Mouse (Mus musculus) midbrain, embryonic 14.5 days (tissue): ENCODE measurements at regions not wholly inside any gene's neighbourhood (a gene's known extent, or its start where the extent isn't known, plus 50 kb on each side); places are given as distances from the start of the nearest gene placed in this dataset.

ENCODE experiments used
- ATAC-seq: fragments of 200-750 bp; cut with Nextera tagmentation; 2 replicates; pipeline ENCODE4 v1.8.0; 2017; ENCODE audit warnings: moderate number of reproducible peaks, moderate library complexity; ENCODE audit not compliant: low FRiP score, low TSS enrichment
- DNase-seq: peaks from one replicate; pipeline ENCODE4 v3.0.0-alpha.2; 2015
- H3K27ac ChIP-seq: fragments of 300-500 bp; sonication (generic); replicated peaks from 2 replicates; pipeline ENCODE4 v1.5.1; 2014; ENCODE audit warnings: mild to moderate bottlenecking, low read depth, low read length, moderate library complexity
- H3K27me3 ChIP-seq: fragments of 300-500 bp; sonication (generic); 2 replicates; pipeline ENCODE4 v1.6.1; 2014; ENCODE audit warnings: low read length, control low read depth, mixed read lengths; ENCODE audit not compliant: control insufficient read depth, insufficient read depth
- H3K36me3 ChIP-seq: fragments of 300-500 bp; sonication (generic); 2 replicates; pipeline ENCODE4 v1.6.1; 2014; ENCODE audit warnings: low read length, control low read depth; ENCODE audit not compliant: control insufficient read depth, insufficient read depth
- H3K4me1 ChIP-seq: fragments of 300-500 bp; sonication (generic); 2 replicates; pipeline ENCODE4 v1.6.1; 2014; ENCODE audit warnings: mild to moderate bottlenecking, antibody characterized with exemption, low read length, control low read depth; ENCODE audit not compliant: control insufficient read depth, insufficient read depth
- H3K4me2 ChIP-seq: fragments of 300-500 bp; sonication (generic); 2 replicates; pipeline ENCODE4 v1.6.1; 2014; ENCODE audit warnings: mild to moderate bottlenecking, low read length, moderate library complexity
- H3K4me3 ChIP-seq: fragments of 300-500 bp; sonication (generic); replicated peaks from 2 replicates; pipeline ENCODE4 v1.5.1; 2014; ENCODE audit warnings: low read depth, low read length
- H3K9ac ChIP-seq: fragments of 300-500 bp; sonication (generic); replicated peaks from 2 replicates; pipeline ENCODE4 v1.6.1; 2014; ENCODE audit warnings: mild to moderate bottlenecking, low read length, moderate library complexity
- H3K9me3 ChIP-seq: fragments of 300-500 bp; sonication (generic); 2 replicates; pipeline ENCODE4 v1.6.1; 2016; ENCODE audit warnings: low read length, control low read depth, mixed read lengths; ENCODE audit not compliant: control insufficient read depth
- WGBS: fragments of 180-500 bp; shearing (Covaris S2); extraction: QIAGEN DNeasy Blood & Tissue Kit; methylation state at CpG from one replicate; pipeline ENCODE4 v1.1.7; 2014; 5-methylcytosine and 5-hydroxymethylcytosine counted together

DNA sequence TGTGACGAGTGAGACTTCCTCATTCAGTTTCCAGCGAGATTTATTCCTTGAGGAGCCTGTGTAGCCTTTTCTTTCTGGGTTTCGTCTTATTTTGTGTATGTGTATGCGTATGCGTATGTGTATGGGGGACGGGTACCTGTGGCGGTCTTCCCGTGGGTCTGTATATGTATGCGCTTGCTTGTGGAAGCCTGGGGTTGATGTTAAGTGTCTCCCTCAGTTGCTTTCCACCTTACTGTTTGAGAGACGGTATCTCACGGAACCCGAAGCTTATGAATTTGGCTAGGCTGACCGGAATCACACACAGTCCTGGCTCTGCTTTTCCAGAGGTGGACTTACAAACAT is 87.1 kb downstream of the Ankrd50 start:
- ATAC-seq = 0 out of 2 replicates have a peak, but pooled peaks have one; percentile 27
- Histone ChIP-seq H3K9me3 (no peaks in the 10 kb centered on the region), H3K4me1 (0 out of 2 replicates have a peak, but pooled peaks cover 12% of the 10 kb centered on the region), H3K36me3 (no peaks in the 10 kb centered on the region), H3K27ac (no peak overlapping the region), H3K9ac (no peak overlapping the region), H3K4me3 (no peak overlapping the region), H3K4me2 (peak overlapping the region; percentile 56), H3K27me3 (0 out of 2 replicates have a peak, but pooled peaks cover 3% of the 10 kb centered on the region)
- 62% methylated on average over 13 of the region's 13 CpGs for WGBS
- no peak for DNase-seq

DNA sequence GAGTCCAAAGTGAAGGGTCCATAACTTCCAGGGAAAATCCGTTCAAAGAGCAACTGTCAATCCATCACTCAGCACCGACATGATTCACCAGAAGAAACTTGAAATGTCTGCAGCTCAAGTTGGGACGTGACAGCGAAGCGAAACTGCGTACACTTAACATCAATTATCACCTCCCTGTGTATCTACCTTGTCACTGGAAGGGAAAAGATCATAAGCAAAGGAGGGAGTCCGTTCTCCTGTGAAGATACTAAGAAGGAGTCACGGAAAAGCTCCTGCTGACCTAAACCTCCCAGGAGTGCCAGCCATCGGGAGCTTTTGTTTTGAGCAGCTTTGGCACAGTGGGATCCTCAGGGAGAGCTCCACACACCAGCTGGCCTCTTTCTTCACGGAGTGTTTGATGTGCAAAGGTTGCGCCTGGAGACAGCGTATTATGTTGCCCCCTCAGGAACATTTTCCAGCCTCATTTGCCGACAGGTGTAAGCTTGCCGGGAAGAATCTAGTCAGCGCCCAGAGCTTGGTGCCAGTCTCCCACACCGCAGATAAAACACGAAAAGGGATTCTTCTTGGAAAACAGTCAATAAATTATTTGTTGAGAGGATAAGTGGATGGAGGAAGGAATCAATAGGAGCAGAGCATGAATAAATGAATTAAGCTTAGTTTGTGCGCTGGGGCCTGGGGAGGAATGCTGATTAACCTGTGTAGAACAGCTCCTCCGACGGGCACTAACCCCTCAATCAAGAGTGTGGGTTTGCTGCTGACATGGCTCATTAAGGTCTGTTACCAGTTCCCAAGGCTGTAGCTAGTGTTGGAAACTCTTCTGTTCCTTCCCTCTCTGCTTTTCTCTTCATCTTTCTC is 87.7 kb downstream of the Ankrd50 start:
- 1% methylated on average over 20 of the region's 20 CpGs for WGBS
- H3K4me1 ChIP-seq = 0 out of 2 replicates have a peak, but pooled peaks cover 12% of the 10 kb centered on the region

DNA sequence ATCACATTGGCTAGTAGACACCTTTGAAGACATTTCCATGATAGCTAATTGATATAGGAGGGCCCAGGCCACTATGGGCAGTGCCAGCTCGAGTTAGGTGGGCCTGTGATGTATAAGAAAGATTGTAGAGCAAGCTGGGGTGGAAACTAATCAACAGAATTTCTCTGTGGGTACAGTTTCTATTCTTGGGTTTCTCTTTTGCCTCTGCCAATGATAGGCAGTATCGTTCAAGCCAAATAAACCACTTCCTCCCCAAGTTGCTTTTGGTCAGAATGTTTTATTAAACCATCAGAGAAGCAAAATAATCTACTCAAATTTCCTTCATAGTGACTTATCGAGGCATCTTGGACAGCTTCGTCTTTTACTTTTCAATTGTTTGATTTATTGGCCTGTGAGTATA is 90.3 kb downstream of the Ankrd50 start:
- ATAC-seq = no peak
- H3K9ac ChIP-seq = no peak overlapping the region
- 77% methylated on average over 4 of the region's 4 CpGs for WGBS

More for the DNA sequence above, 87.7 kb downstream of the Ankrd50 start:
- Histone ChIP-seq H3K4me3 (peak overlapping the region; percentile 28), H3K9ac (0 out of 2 replicates have a peak overlapping the region, but pooled peaks have one; percentile 9), H3K36me3 (no peaks in the 10 kb centered on the region), H3K27ac (peak overlapping the region; percentile 39), H3K27me3 (0 out of 2 replicates have a peak, but pooled peaks cover 3% of the 10 kb centered on the region), H3K4me2 (peak overlapping the region; percentile 56), H3K9me3 (no peaks in the 10 kb centered on the region)
- ATAC-seq = peak; percentile 71; the same call in 1 of the 2 replicates
- DNase-seq = peak; percentile 75

DNA sequence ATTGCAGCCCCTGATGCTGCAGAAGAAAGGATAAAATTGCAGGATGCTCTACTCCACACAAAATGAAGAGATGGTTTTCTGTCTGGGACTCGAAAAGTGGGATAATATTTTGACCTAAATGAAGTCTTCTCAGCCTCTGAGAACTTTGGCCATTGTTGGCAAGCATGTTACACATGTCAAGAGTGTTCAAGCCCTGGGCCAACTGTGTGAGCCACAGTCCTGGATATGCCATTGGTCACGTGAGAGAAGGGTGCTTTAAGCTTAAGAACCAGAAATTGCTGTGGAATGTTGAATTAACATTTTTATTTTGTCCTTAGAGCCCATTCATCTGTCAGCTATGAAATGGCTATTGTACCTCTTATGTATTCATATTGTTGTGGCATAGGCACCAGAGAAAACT is 95.0 kb downstream of the Ankrd50 start:
- ATAC-seq = no peak; the same call in 1 of the 2 replicates

More for the DNA sequence above, 90.3 kb downstream of the Ankrd50 start:
- Histone ChIP-seq H3K36me3 (no peaks in the 10 kb centered on the region), H3K27ac (no peak overlapping the region), H3K27me3 (0 out of 2 replicates have a peak, but pooled peaks cover 3% of the 10 kb centered on the region), H3K4me1 (0 out of 2 replicates have a peak, but pooled peaks cover 12% of the 10 kb centered on the region), H3K9me3 (no peaks in the 10 kb centered on the region), H3K4me2 (no peak overlapping the region), H3K4me3 (no peak overlapping the region)
- DNase-seq = no peak

DNA sequence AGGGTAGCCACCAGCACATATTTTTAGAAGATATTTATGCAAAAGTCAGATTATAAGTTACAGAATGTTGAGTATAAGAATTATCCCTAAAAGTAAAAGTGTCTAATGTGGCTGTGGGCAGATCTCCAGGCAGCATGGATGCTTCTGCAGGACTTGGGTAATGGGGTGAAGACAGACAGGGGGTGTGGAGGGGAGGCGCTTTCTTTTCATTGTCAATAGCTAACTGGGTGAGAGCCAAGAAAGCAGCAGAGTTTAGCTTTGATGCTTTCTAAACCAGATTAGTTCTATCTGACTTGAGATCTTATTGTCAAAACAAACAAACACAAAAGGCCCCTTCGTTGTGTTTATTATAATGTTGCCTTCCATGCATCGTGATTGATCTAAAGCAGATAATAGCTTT is 95.7 kb downstream of the Ankrd50 start:
- Histone ChIP-seq H3K9me3 (peaks cover 4% of the 10 kb centered on the region), H3K27ac (no peak overlapping the region), H3K27me3 (no peaks in the 10 kb centered on the region), H3K4me1 (no peaks in the 10 kb centered on the region), H3K4me2 (no peak overlapping the region), H3K9ac (no peak overlapping the region), H3K4me3 (no peak overlapping the region), H3K36me3 (no peaks in the 10 kb centered on the region)
- 3% methylated on average over 3 of the region's 3 CpGs for WGBS
- ATAC-seq (no peak), DNase-seq (peak; percentile 62)

More for the DNA sequence above, 95.0 kb downstream of the Ankrd50 start:
- no peak overlapping the region for H3K27ac ChIP-seq
- no peaks in the 10 kb centered on the region for H3K4me1 ChIP-seq
- peak; percentile 31 for DNase-seq
- no peak overlapping the region for H3K4me2 ChIP-seq
- no peaks in the 10 kb centered on the region for H3K36me3 ChIP-seq
- 24% methylated on average over 2 of the region's 2 CpGs for WGBS
- H3K9me3 ChIP-seq = peaks cover 4% of the 10 kb centered on the region
- H3K27me3 ChIP-seq = 0 out of 2 replicates have a peak, but pooled peaks cover 1% of the 10 kb centered on the region
- no peak overlapping the region for H3K9ac ChIP-seq
- H3K4me3 ChIP-seq = no peak overlapping the region

DNA sequence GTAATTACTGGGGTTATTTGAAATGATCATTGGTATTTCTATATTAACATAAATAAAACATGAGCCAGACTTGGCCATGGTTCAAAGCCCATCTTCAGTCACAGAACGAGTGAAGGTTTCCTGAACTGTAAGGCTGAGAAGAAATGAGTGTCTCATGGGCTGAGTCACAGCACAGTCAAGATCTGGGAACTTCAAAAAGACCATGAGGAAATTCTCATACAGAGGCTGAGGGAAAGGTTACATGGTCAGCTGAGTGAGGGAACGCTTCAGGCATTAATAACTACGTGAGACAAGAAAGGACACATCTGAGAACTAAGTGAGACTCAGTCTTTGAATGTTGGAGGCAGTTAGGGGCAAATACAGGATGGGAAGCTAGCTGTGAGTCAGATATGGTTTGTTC is 101.9 kb downstream of the Ankrd50 start:
- DNase-seq = no peak
- Histone ChIP-seq H3K36me3 (no peaks in the 10 kb centered on the region), H3K9me3 (peaks cover 4% of the 10 kb centered on the region), H3K27me3 (no peaks in the 10 kb centered on the region), H3K4me1 (no peaks in the 10 kb centered on the region), H3K9ac (no peak overlapping the region), H3K4me2 (no peak overlapping the region), H3K27ac (no peak overlapping the region), H3K4me3 (no peak overlapping the region)
- WGBS = 80% methylated on average over 3 of the region's 3 CpGs
- no peak for ATAC-seq

DNA sequence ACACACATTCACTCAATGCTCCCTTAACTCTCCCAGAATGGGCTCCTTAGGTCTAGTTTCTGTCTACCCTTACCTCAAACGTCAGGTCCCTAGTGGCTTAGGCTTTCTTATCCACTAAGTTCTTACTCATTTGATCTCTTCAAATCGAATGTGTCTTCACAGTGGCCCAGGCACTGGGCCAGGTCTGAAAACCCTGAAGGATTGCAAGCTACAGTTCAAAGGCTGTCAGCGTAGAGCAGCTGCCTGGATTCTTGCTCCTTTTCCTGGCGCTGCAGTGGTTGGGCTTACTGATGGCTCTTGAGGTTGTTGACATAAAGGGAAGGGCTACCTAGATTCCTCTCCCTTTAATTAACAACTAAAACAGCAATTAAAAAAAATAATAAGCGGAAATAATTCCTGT is 103.0 kb downstream of the Ankrd50 start:
- Histone ChIP-seq H3K27ac (no peak overlapping the region), H3K27me3 (no peaks in the 10 kb centered on the region), H3K4me3 (no peak overlapping the region), H3K9ac (no peak overlapping the region), H3K36me3 (no peaks in the 10 kb centered on the region), H3K4me2 (no peak overlapping the region), H3K9me3 (peaks cover 4% of the 10 kb centered on the region), H3K4me1 (no peaks in the 10 kb centered on the region)
- 77% methylated on average over 5 of the region's 5 CpGs for WGBS
- peak; percentile 11 for DNase-seq
- no peak for ATAC-seq

DNA sequence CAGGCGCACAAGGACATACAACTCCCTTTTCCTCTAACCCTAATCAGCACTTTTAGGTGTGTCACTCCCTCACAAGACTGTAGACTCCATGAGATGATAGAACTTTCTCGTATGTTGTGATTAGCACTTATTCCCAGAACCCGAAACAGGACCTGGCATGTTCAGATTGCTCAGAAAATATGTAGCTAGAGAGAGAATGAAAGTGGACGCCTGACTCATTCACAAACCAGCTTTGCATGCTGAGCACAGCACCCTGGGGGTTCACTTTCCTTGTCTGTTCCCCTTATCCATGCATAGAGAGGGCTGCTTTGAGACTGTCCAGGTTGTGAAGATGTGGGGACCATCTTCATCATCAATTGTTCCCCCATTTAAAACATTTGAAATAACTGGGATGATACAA is 111.0 kb downstream of the Ankrd50 start:
- Histone ChIP-seq H3K36me3 (no peaks in the 10 kb centered on the region), H3K4me3 (no peak overlapping the region), H3K4me2 (no peak overlapping the region), H3K9me3 (no peaks in the 10 kb centered on the region), H3K4me1 (no peaks in the 10 kb centered on the region), H3K27ac (no peak overlapping the region), H3K27me3 (no peaks in the 10 kb centered on the region), H3K9ac (no peak overlapping the region)
- no peak for ATAC-seq
- no peak for DNase-seq
- WGBS = 85% methylated on average over 4 of the region's 4 CpGs

DNA sequence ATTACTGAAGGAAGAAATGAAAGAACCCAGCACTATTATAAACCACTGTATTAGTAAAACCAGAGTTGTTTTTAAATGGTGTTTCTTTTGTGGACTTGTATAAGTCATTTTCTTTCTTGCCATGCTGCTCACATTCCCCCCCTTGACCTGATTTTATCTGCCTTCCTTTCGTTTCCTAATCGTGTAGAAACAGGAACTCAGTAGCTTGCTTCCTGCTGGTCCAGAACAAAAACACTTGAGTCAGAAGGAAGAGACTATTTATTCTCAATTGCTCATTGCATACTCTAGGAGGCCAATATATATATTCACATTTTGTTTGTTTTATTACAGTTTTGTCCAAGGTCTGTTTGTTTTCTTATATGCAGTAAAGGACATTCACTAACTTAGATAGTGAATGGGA is 112.9 kb downstream of the Ankrd50 start:
- H3K36me3 ChIP-seq = no peaks in the 10 kb centered on the region
- no peak overlapping the region for H3K4me3 ChIP-seq
- H3K4me1 ChIP-seq = no peaks in the 10 kb centered on the region
- WGBS = 72% methylated on average over 2 of the region's 2 CpGs
- ATAC-seq = no peak
- no peaks in the 10 kb centered on the region for H3K9me3 ChIP-seq
- no peak overlapping the region for H3K27ac ChIP-seq
- no peak overlapping the region for H3K9ac ChIP-seq
- DNase-seq = no peak
- H3K27me3 ChIP-seq = no peaks in the 10 kb centered on the region
- no peak overlapping the region for H3K4me2 ChIP-seq
